Mouse (Mus musculus) kidney, adult 2 months (tissue): ENCODE results near the gene Sgtb.

Source experiments
- CTCF ChIP-seq: fragments of 200-500 bp; conservative IDR thresholded peaks from 2 replicates; pipeline ENCODE4 v1.5.1; 2011; ENCODE audit warnings: low read depth, mild to moderate bottlenecking, control low read depth, low read length, moderate library complexity, mixed read lengths; ENCODE audit not compliant: insufficient read depth, insufficient read length
- POLR2A ChIP-seq: fragments of 200-500 bp; IDR thresholded peaks from one replicate; pipeline ENCODE4 v1.6.1; 2011; ENCODE audit warnings: low read depth, low read length, control low read depth

- no peak for TF ChIP-seq CTCF
- no peak for TF ChIP-seq POLR2A
Observed at GRCm38 (mm10) chr13:104076993-104077392, 32.5 kb upstream of the Sgtb start.
